Mouse (Mus musculus): Measurements from ENCODE around the gene Scamp3. TPM values are rescaled to one million over a fixed set of nuclear protein-coding genes. Genes with fewer than 3 reads are reported as not detected.
"Not testable (repeated sequence)": the region's sequence is repeated elsewhere in the genome, so short reads cannot be mapped to it uniquely, and the experiment has no call there.

Gene Scamp3
- total RNA-seq, 4 experiments from 2014 or later = 58.5 to 69.8 (median 63.9) TPM

- peak in 1 of 2 experiments; percentile 86 for DNase-seq (ENCODE audit: low spot score in 2 of 2)
Observed at GRCm38 (mm10) chr3:89195979-89196877, 19.0 kb downstream of the Scamp3 start.

- DNase-seq (ENCODE audit: low spot score in 2 of 2) = no peak
Observed at GRCm38 (mm10) chr3:89199839-89200238, 22.6 kb downstream of the Scamp3 start.

GRCm38 (mm10) chr3:89202253-89203141 is 25.2 kb downstream of the Scamp3 start, which contains the start of gene Gba:
TSS of gene Gba (plus strand) at chr3:89202928.
- peak; percentile 76 to 85 for DNase-seq (ENCODE audit: low spot score in 2 of 2)

GRCm38 (mm10) chr3:89203142-89203514 is 25.9 kb downstream of the Scamp3 start:
- no peak for DNase-seq (ENCODE audit: low spot score in 2 of 2)

GRCm38 (mm10) chr3:89206079-89206478 is 28.8 kb downstream of the Scamp3 start:
- DNase-seq (ENCODE audit: low spot score in 2 of 2) = no peak

GRCm38 (mm10) chr3:89206695-89207094 is 29.4 kb downstream of the Scamp3 start:
- no peak for DNase-seq (ENCODE audit: low spot score in 2 of 2)

GRCm38 (mm10) chr3:89208075-89208657 is 30.9 kb downstream of the Scamp3 start:
- no peak for DNase-seq (ENCODE audit: low spot score in 2 of 2)

- DNase-seq (ENCODE audit: low spot score in 2 of 2) = no peak
Observed at GRCm38 (mm10) chr3:89208736-89209135, 31.5 kb downstream of the Scamp3 start.

GRCm38 (mm10) chr3:89209731-89210130 is 32.5 kb downstream of the Scamp3 start:
- DNase-seq (ENCODE audit: low spot score in 2 of 2) = no peak

- no peak for DNase-seq (ENCODE audit: low spot score in 2 of 2)
Observed at GRCm38 (mm10) chr3:89210162-89210561, 32.9 kb downstream of the Scamp3 start.

GRCm38 (mm10) chr3:89210731-89211130 is 33.5 kb downstream of the Scamp3 start:
- DNase-seq (ENCODE audit: low spot score in 2 of 2) = no peak

- DNase-seq (ENCODE audit: low spot score in 2 of 2) = peak; percentile 78 to 89
Observed at GRCm38 (mm10) chr3:89213803-89214530, 36.7 kb downstream of the Scamp3 start.

GRCm38 (mm10) chr3:89214681-89215411 is 37.6 kb downstream of the Scamp3 start, which contains the start of gene Thbs3:
TSS of gene Thbs3 (plus strand) at chr3:89215180.
- DNase-seq (ENCODE audit: low spot score in 2 of 2) = peak in 1 of 2 experiments; percentile 8

GRCm38 (mm10) chr3:89215853-89216252 is 38.6 kb downstream of the Scamp3 start:
- DNase-seq (ENCODE audit: low spot score in 2 of 2) = peak in 1 of 2 experiments; percentile 78

- not testable (repeated sequence) for DNase-seq (ENCODE audit: low spot score in 2 of 2)
Observed at GRCm38 (mm10) chr3:89216407-89216806, 39.1 kb downstream of the Scamp3 start.

GRCm38 (mm10) chr3:89218271-89218670 is 41.0 kb downstream of the Scamp3 start:
- no peak for DNase-seq (ENCODE audit: low spot score in 2 of 2)

GRCm38 (mm10) chr3:89219546-89219945 is 42.3 kb downstream of the Scamp3 start:
- DNase-seq (ENCODE audit: low spot score in 2 of 2) = no peak

GRCm38 (mm10) chr3:89221167-89221566 is 43.9 kb downstream of the Scamp3 start:
- no peak for DNase-seq (ENCODE audit: low spot score in 2 of 2)

- DNase-seq (ENCODE audit: low spot score in 2 of 2) = no peak
Observed at GRCm38 (mm10) chr3:89224796-89225195, 47.5 kb downstream of the Scamp3 start.

- no peak for DNase-seq (ENCODE audit: low spot score in 2 of 2)
Observed at GRCm38 (mm10) chr3:89225321-89225815, 48.1 kb downstream of the Scamp3 start.

Data from left cerebral cortex, adult 8-10 months (tissue).